ENCODE assay signal across 23 mouse cellular contexts in genomic region chr14:30075268-30075887, GRCm38 (mm10).
DNase-seq lines count a peak whose midpoint lies in the region; ATAC-seq and TF ChIP-seq lines count a peak whose summit lies in the region.
"Had no signal": no experiment of that assay in that cellular context is flagged by ENCODE, and none has a peak within 500 bp of the region (broad histone marks: within the 10 kb centered on the region; RNA-seq: fewer than 3 reads in every experiment).

No protein-coding gene starts in this region.

- H3K9ac ChIP-seq in embryonic facial prominence, embryonic 14.5 days (ENCODE audit: low read depth, low read length), result no peak overlapping the region
- no peak overlapping the region for H3K9ac ChIP-seq in midbrain, postnatal 0 days (replicated peaks; ENCODE audit: low read length, poor library complexity, severe bottlenecking)
- H3K9ac ChIP-seq: forebrain, embryonic 12.5 days; hindbrain, embryonic 12.5 days; liver, postnatal 0 days; neural tube, embryonic 15.5 days had no signal

- H3K9me3 ChIP-seq in embryonic facial prominence, embryonic 14.5 days (ENCODE audit: control insufficient read depth, low read length), result no peaks in the 10 kb centered on the region
- H3K9me3 ChIP-seq in embryonic facial prominence, embryonic 10.5 days, result no peaks in the 10 kb centered on the region
- H3K9me3 ChIP-seq in midbrain, postnatal 0 days (ENCODE audit: low read length), result no peaks in the 10 kb centered on the region
- H3K9me3 ChIP-seq in midbrain, embryonic 10.5 days (replicated peaks), result no peaks in the 10 kb centered on the region
- H3K9me3 ChIP-seq: forebrain, embryonic 12.5 days; heart, embryonic 10.5 days; hindbrain, embryonic 12.5 days; limb, embryonic 10.5 days; neural tube, embryonic 15.5 days had no signal

- no peak overlapping the region for H3K27ac ChIP-seq in embryonic facial prominence, embryonic 14.5 days (replicated peaks; ENCODE audit: low read depth, low read length)
- H3K27ac ChIP-seq in embryonic facial prominence, embryonic 10.5 days (replicated peaks), result no peak overlapping the region
- no peak overlapping the region for H3K27ac ChIP-seq in midbrain, postnatal 0 days (ENCODE audit: low read depth, low read length)
- no peak overlapping the region for H3K27ac ChIP-seq in midbrain, embryonic 10.5 days (replicated peaks)
- no peak overlapping the region for H3K27ac ChIP-seq in cerebellum, adult 2 months (ENCODE audit: insufficient read depth, low read length)
- no peak overlapping the region for H3K27ac ChIP-seq in gastrocnemius, adult 2 months
- H3K27ac ChIP-seq: forebrain, embryonic 12.5 days; heart, embryonic 10.5 days; hindbrain, embryonic 12.5 days; limb, embryonic 10.5 days; neural tube, embryonic 15.5 days had no signal

- TF ChIP-seq CTCF in midbrain, postnatal 0 days (IDR thresholded peaks at IDR 0.05), result no peak
- TF ChIP-seq CTCF in cerebellum, adult 2 months (IDR thresholded peaks at IDR 0.05; ENCODE audit: borderline replicate concordance, insufficient read depth, low read depth, low read length), result no peak
- no peak for TF ChIP-seq CTCF in gastrocnemius, adult 2 months (IDR thresholded peaks at IDR 0.05)

- no peaks in the 10 kb centered on the region for H3K27me3 ChIP-seq in embryonic facial prominence, embryonic 14.5 days (replicated peaks; ENCODE audit: control insufficient read depth, insufficient read depth, low read length)
- H3K27me3 ChIP-seq in embryonic facial prominence, embryonic 10.5 days (replicated peaks; ENCODE audit: low read depth, poor library complexity, severe bottlenecking), result no peaks in the 10 kb centered on the region
- H3K27me3 ChIP-seq in midbrain, postnatal 0 days (ENCODE audit: insufficient read depth, low read length), result no peaks in the 10 kb centered on the region
- H3K27me3 ChIP-seq in midbrain, embryonic 10.5 days (ENCODE audit: low read depth, poor library complexity, severe bottlenecking), result no peaks in the 10 kb centered on the region
- no peaks in the 10 kb centered on the region for H3K27me3 ChIP-seq in cerebellum, adult 2 months (ENCODE audit: control insufficient read depth, insufficient read depth, low read length)
- H3K27me3 ChIP-seq: forebrain, embryonic 12.5 days; hindbrain, embryonic 12.5 days; neural tube, embryonic 15.5 days had no signal

- peak; percentile 19 for DNase-seq in embryonic facial prominence, embryonic 14.5 days (ENCODE audit: low spot score)
- no peak for DNase-seq in embryonic facial prominence, embryonic 10.5 days (ENCODE audit: low spot score)
- DNase-seq in midbrain, postnatal 0 days (ENCODE audit: low spot score), result peak; percentile 42
- DNase-seq in midbrain, embryonic 10.5 days (ENCODE audit: low spot score), result no peak
- peak; percentile 70 to 80 for DNase-seq in cerebellum, adult 2 months
- DNase-seq in cerebellum, postnatal 36 days, result peak; percentile 75 to 77
- no peak for DNase-seq in embryo, embryonic 10.5 days (ENCODE audit: low spot score)
- no peak for DNase-seq in gastrocnemius, adult 2 months
- DNase-seq: B cell, adult 2 months; gastrocnemius, postnatal 25 days; heart, postnatal 10 days; kidney, adult 8-10 months; kidney, postnatal 25 days; liver, postnatal 0 days; lung, postnatal 10 days; midbrain, embryonic 14.5 days; thymus, postnatal 36 days had no signal

- no peak for TF ChIP-seq POLR2A in cerebellum, adult 2 months (IDR thresholded peaks at IDR 0.05; ENCODE audit: borderline replicate concordance, insufficient read depth, low read length)

- H3K4me2 ChIP-seq in embryonic facial prominence, embryonic 14.5 days (ENCODE audit: low read depth, low read length), result no peak overlapping the region
- no peak overlapping the region for H3K4me2 ChIP-seq in midbrain, postnatal 0 days (ENCODE audit: low read depth, low read length, poor library complexity, severe bottlenecking)
- H3K4me2 ChIP-seq: forebrain, embryonic 12.5 days; hindbrain, embryonic 12.5 days; neural tube, embryonic 15.5 days had no signal

- intact Hi-C loops in gastrocnemius, adult 2 months (cut with DNase I), result no loop called here

- H3K4me1 ChIP-seq in embryonic facial prominence, embryonic 14.5 days (ENCODE audit: control insufficient read depth, insufficient read depth, low read length), result no peaks in the 10 kb centered on the region
- H3K4me1 ChIP-seq in embryonic facial prominence, embryonic 10.5 days, result 0 out of 2 replicates have a peak, but pooled peaks cover 3% of the 10 kb centered on the region
- H3K4me1 ChIP-seq in midbrain, postnatal 0 days (ENCODE audit: insufficient read depth, low read length), result no peaks in the 10 kb centered on the region
- no peaks in the 10 kb centered on the region for H3K4me1 ChIP-seq in midbrain, embryonic 10.5 days
- peaks cover 17% of the 10 kb centered on the region for H3K4me1 ChIP-seq in cerebellum, adult 2 months (ENCODE audit: control insufficient read depth, insufficient read depth, low read length)
- H3K4me1 ChIP-seq: forebrain, embryonic 12.5 days; heart, embryonic 10.5 days; hindbrain, embryonic 12.5 days; limb, embryonic 10.5 days; neural tube, embryonic 15.5 days had no signal

- 74% methylated on average over 7 of the region's 7 CpGs for WGBS in embryonic facial prominence, embryonic 14.5 days
- WGBS in embryonic facial prominence, embryonic 10.5 days, result 88% methylated on average over 7 of the region's 7 CpGs
- WGBS in midbrain, postnatal 0 days, result 79% methylated on average over 7 of the region's 7 CpGs
- 91% methylated on average over 7 of the region's 7 CpGs for WGBS in midbrain, embryonic 10.5 days
- WGBS in cerebellum, adult 2 months, result 8% methylated on average over 7 of the region's 7 CpGs

- no peaks in the 10 kb centered on the region for H3K36me3 ChIP-seq in embryonic facial prominence, embryonic 14.5 days (ENCODE audit: control insufficient read depth, insufficient read depth, low read length)
- H3K36me3 ChIP-seq in embryonic facial prominence, embryonic 10.5 days (replicated peaks), result no peaks in the 10 kb centered on the region
- peaks cover 50% of the 10 kb centered on the region for H3K36me3 ChIP-seq in midbrain, postnatal 0 days (ENCODE audit: insufficient read depth, low read length)
- no peaks in the 10 kb centered on the region for H3K36me3 ChIP-seq in midbrain, embryonic 10.5 days
- H3K36me3 ChIP-seq: forebrain, embryonic 12.5 days; hindbrain, embryonic 12.5 days; limb, embryonic 10.5 days had no signal

- peak; percentile 73 for ATAC-seq in embryonic facial prominence, embryonic 14.5 days (ENCODE audit: low read depth)
- no peak for ATAC-seq in midbrain, postnatal 0 days (ENCODE audit: low FRiP score)
- ATAC-seq: inflammation-experienced regulatory T-cells, adult 6 months; liver, postnatal 0 days had no signal

- H3K4me3 ChIP-seq in embryonic facial prominence, embryonic 14.5 days (ENCODE audit: low read depth, low read length), result no peak overlapping the region
- no peak overlapping the region for H3K4me3 ChIP-seq in embryonic facial prominence, embryonic 10.5 days
- H3K4me3 ChIP-seq in midbrain, postnatal 0 days (ENCODE audit: low read depth, low read length), result no peak overlapping the region
- no peak overlapping the region for H3K4me3 ChIP-seq in midbrain, embryonic 10.5 days
- H3K4me3 ChIP-seq in cerebellum, adult 2 months (replicated peaks; ENCODE audit: insufficient read depth, low read depth, low read length), result no peak overlapping the region
- no peak overlapping the region for H3K4me3 ChIP-seq in gastrocnemius, adult 2 months
- H3K4me3 ChIP-seq: forebrain, embryonic 12.5 days; heart, embryonic 10.5 days; hindbrain, embryonic 12.5 days; limb, embryonic 10.5 days; neural tube, embryonic 15.5 days had no signal

Comparison
In these comparisons a context has a peak if more than half of its experiments do, and no peak if none do; other contexts are left out.
1. DNase-seq: peak in embryonic facial prominence, embryonic 14.5 days (single experiment), midbrain, postnatal 0 days (single experiment), cerebellum, adult 2 months (2 of 2) and cerebellum, postnatal 36 days (2 of 2); none in embryonic facial prominence, embryonic 10.5 days (single experiment), midbrain, embryonic 10.5 days (single experiment), embryo, embryonic 10.5 days (single experiment) and gastrocnemius, adult 2 months (single experiment).